Mouse (Mus musculus) liver, embryonic 15.5 days (tissue): ENCODE measurements around the gene Mlh1. TPM values are rescaled to one million over a fixed set of nuclear protein-coding genes. Genes with fewer than 3 reads are reported as not detected.
A peak's percentile ranks its signal among the peaks of the same experiment; 100 is the strongest.

ENCODE experiments used
- ATAC-seq: fragments of 200-750 bp; cut with Nextera tagmentation; 2 replicates; pipeline ENCODE4 v1.8.0; 2017; ENCODE audit warnings: moderate number of reproducible peaks, mild to moderate bottlenecking, moderate library complexity; ENCODE audit not compliant: insufficient read depth
- H3K27ac ChIP-seq: fragments of 300-500 bp; sonication (generic); replicated peaks from 2 replicates; pipeline ENCODE4 v1.5.1; 2015; ENCODE audit warnings: mild to moderate bottlenecking, inconsistent platforms
- H3K27me3 ChIP-seq: fragments of 300-500 bp; sonication (generic); 2 replicates; pipeline ENCODE4 v1.6.1; 2015; ENCODE audit warnings: mild to moderate bottlenecking, inconsistent platforms
- H3K36me3 ChIP-seq: fragments of 300-500 bp; sonication (generic); replicated peaks from 2 replicates; pipeline ENCODE4 v1.6.1; 2015; ENCODE audit warnings: moderate library complexity, mild to moderate bottlenecking, inconsistent platforms
- H3K4me1 ChIP-seq: fragments of 300-500 bp; sonication (generic); replicated peaks from 2 replicates; pipeline ENCODE4 v1.6.1; 2015; ENCODE audit warnings: inconsistent platforms
- H3K4me2 ChIP-seq: fragments of 300-500 bp; sonication (generic); 2 replicates; pipeline ENCODE4 v1.6.1; 2015; ENCODE audit warnings: moderate library complexity, mild to moderate bottlenecking, inconsistent platforms
- H3K4me3 ChIP-seq: fragments of 300-500 bp; sonication (generic); replicated peaks from 2 replicates; pipeline ENCODE4 v1.5.1; 2015; ENCODE audit warnings: mild to moderate bottlenecking, inconsistent platforms
- H3K9ac ChIP-seq: fragments of 300-500 bp; sonication (generic); 2 replicates; pipeline ENCODE4 v1.6.1; 2015; ENCODE audit warnings: moderate library complexity, mild to moderate bottlenecking, inconsistent platforms
- H3K9me3 ChIP-seq: fragments of 300-500 bp; sonication (generic); replicated peaks from 2 replicates; pipeline ENCODE4 v1.6.1; 2016; ENCODE audit warnings: inconsistent platforms
- WGBS: fragments of 180-500 bp; shearing (Covaris S2); methylation state at CpG from one replicate; pipeline ENCODE4 v1.1.7; 2015; ENCODE audit warnings: mixed read lengths; ENCODE audit not compliant: insufficient replicate concordance; 5-methylcytosine and 5-hydroxymethylcytosine counted together
- polyA plus RNA-seq: library from polyadenylated mRNA; unstranded; fragments of >200 nt; fragmentation: Nextera tagmentation; extraction: Ambion mirVana; gene quantifications from 2 replicates; pipeline ENCODE4 v1.2.1, GENCODE M21; 2015

Mlh1 gene
- polyA plus RNA-seq, 1 experiment from 2014 or later = 21.4 TPM

- H3K9ac ChIP-seq = no peak overlapping the region
- H3K36me3 ChIP-seq = peaks cover 21% of the 10 kb centered on the region
- WGBS = 34% methylated on average over 6 of the region's 6 CpGs
- H3K27ac ChIP-seq = no peak overlapping the region; the same call in 1 of the 2 replicates
- H3K4me3 ChIP-seq = no peak overlapping the region
- peak; percentile 40; the same call in 1 of the 2 replicates for ATAC-seq
- H3K27me3 ChIP-seq = no peaks in the 10 kb centered on the region
- no peaks in the 10 kb centered on the region for H3K9me3 ChIP-seq
- no peak overlapping the region for H3K4me2 ChIP-seq
- peaks cover 4% of the 10 kb centered on the region; the same call in 1 of the 2 replicates for H3K4me1 ChIP-seq
These were observed 58.1 kb downstream of the Mlh1 start for GRCm38 (mm10) chr9:111213501-111213900.

- no peak overlapping the region for H3K27ac ChIP-seq
- no peak overlapping the region for H3K4me2 ChIP-seq
- peaks cover 23% of the 10 kb centered on the region; the same call in 1 of the 2 replicates for H3K36me3 ChIP-seq
- H3K9me3 ChIP-seq = no peaks in the 10 kb centered on the region
- no peak overlapping the region for H3K4me3 ChIP-seq
- H3K9ac ChIP-seq = no peak overlapping the region
- 61% methylated on average over 10 of the region's 10 CpGs for WGBS
- ATAC-seq = 0 out of 2 replicates have a peak, but pooled peaks have one; percentile 36
- peaks cover 4% of the 10 kb centered on the region; the same call in 1 of the 2 replicates for H3K4me1 ChIP-seq
- H3K27me3 ChIP-seq = no peaks in the 10 kb centered on the region
These were observed 60.2 kb downstream of the Mlh1 start for GRCm38 (mm10) chr9:111211122-111212041.

GRCm38 (mm10) chr9:111210412-111210811 lies 61.2 kb downstream of the Mlh1 start:
- 75% methylated on average over 4 of the region's 4 CpGs for WGBS
- ATAC-seq = no peak
- peaks cover 4% of the 10 kb centered on the region; the same call in 1 of the 2 replicates for H3K4me1 ChIP-seq

GRCm38 (mm10) chr9:111209158-111209699 lies 62.4 kb downstream of the Mlh1 start:
- Histone ChIP-seq H3K9me3 (no peaks in the 10 kb centered on the region), H3K4me1 (peaks cover 4% of the 10 kb centered on the region; the same call in 1 of the 2 replicates), H3K9ac (no peak overlapping the region), H3K36me3 (peaks cover 16% of the 10 kb centered on the region; the same call in 1 of the 2 replicates), H3K4me3 (no peak overlapping the region), H3K4me2 (no peak overlapping the region), H3K27ac (no peak overlapping the region), H3K27me3 (no peaks in the 10 kb centered on the region)
- WGBS = 83% methylated on average over 7 of the region's 7 CpGs
- ATAC-seq = no peak

More at GRCm38 (mm10) chr9:111210412-111210811, 61.2 kb downstream of the Mlh1 start:
- Histone ChIP-seq H3K4me3 (no peak overlapping the region), H3K27ac (no peak overlapping the region), H3K4me2 (no peak overlapping the region), H3K36me3 (peaks cover 26% of the 10 kb centered on the region; the same call in 1 of the 2 replicates), H3K9ac (no peak overlapping the region), H3K9me3 (no peaks in the 10 kb centered on the region), H3K27me3 (no peaks in the 10 kb centered on the region)

GRCm38 (mm10) chr9:111208185-111208584 lies 63.4 kb downstream of the Mlh1 start:
- no peak overlapping the region for H3K9ac ChIP-seq
- ATAC-seq = no peak
- H3K27ac ChIP-seq = no peak overlapping the region
- no peak overlapping the region for H3K4me3 ChIP-seq
- no peak overlapping the region for H3K4me2 ChIP-seq
- H3K27me3 ChIP-seq = no peaks in the 10 kb centered on the region
- H3K36me3 ChIP-seq = peaks cover 13% of the 10 kb centered on the region; the same call in 1 of the 2 replicates
- no peaks in the 10 kb centered on the region for H3K9me3 ChIP-seq
- H3K4me1 ChIP-seq = no peaks in the 10 kb centered on the region
- WGBS = 90% methylated on average over 3 of the region's 3 CpGs

GRCm38 (mm10) chr9:111207683-111208082 lies 63.9 kb downstream of the Mlh1 start:
- H3K4me3 ChIP-seq = no peak overlapping the region
- H3K4me2 ChIP-seq = no peak overlapping the region
- no peak overlapping the region for H3K27ac ChIP-seq
- WGBS = 50% methylated on average over 3 of the region's 3 CpGs
- ATAC-seq = no peak
- H3K9ac ChIP-seq = no peak overlapping the region
- no peaks in the 10 kb centered on the region for H3K9me3 ChIP-seq
- peaks cover 13% of the 10 kb centered on the region; the same call in 1 of the 2 replicates for H3K36me3 ChIP-seq
- no peaks in the 10 kb centered on the region for H3K27me3 ChIP-seq
- no peaks in the 10 kb centered on the region for H3K4me1 ChIP-seq

GRCm38 (mm10) chr9:111204601-111205375 lies 66.8 kb downstream of the Mlh1 start:
- no peaks in the 10 kb centered on the region for H3K4me1 ChIP-seq
- no peak for ATAC-seq
- H3K4me3 ChIP-seq = no peak overlapping the region
- H3K27me3 ChIP-seq = no peaks in the 10 kb centered on the region
- peaks cover 15% of the 10 kb centered on the region; the same call in 1 of the 2 replicates for H3K36me3 ChIP-seq
- H3K9me3 ChIP-seq = no peaks in the 10 kb centered on the region
- H3K27ac ChIP-seq = no peak overlapping the region
- no peak overlapping the region for H3K4me2 ChIP-seq
- H3K9ac ChIP-seq = no peak overlapping the region
- WGBS = 55% methylated on average over 9 of the region's 9 CpGs

GRCm38 (mm10) chr9:111200208-111200607 lies 71.4 kb downstream of the Mlh1 start:
- no peak for ATAC-seq
- Histone ChIP-seq H3K27me3 (no peaks in the 10 kb centered on the region), H3K4me3 (no peak overlapping the region), H3K9me3 (no peaks in the 10 kb centered on the region), H3K27ac (no peak overlapping the region), H3K9ac (no peak overlapping the region), H3K36me3 (0 out of 2 replicates have a peak, but pooled peaks cover 5% of the 10 kb centered on the region), H3K4me2 (no peak overlapping the region), H3K4me1 (no peaks in the 10 kb centered on the region; the same call in 1 of the 2 replicates)

GRCm38 (mm10) chr9:111198332-111198731 lies 73.3 kb downstream of the Mlh1 start:
- Histone ChIP-seq H3K36me3 (0 out of 2 replicates have a peak, but pooled peaks cover 13% of the 10 kb centered on the region), H3K27ac (no peak overlapping the region), H3K4me3 (no peak overlapping the region), H3K4me2 (no peak overlapping the region), H3K9ac (no peak overlapping the region), H3K27me3 (no peaks in the 10 kb centered on the region), H3K4me1 (no peaks in the 10 kb centered on the region; the same call in 1 of the 2 replicates), H3K9me3 (no peaks in the 10 kb centered on the region)
- no peak for ATAC-seq
- 31% methylated on average over 1 of the region's 1 CpGs for WGBS

- H3K27ac ChIP-seq = no peak overlapping the region
- H3K4me2 ChIP-seq = no peak overlapping the region
- WGBS = 77% methylated on average over 4 of the region's 4 CpGs
- no peak for ATAC-seq
- H3K27me3 ChIP-seq = no peaks in the 10 kb centered on the region
- H3K9ac ChIP-seq = no peak overlapping the region
- H3K4me3 ChIP-seq = no peak overlapping the region
- H3K4me1 ChIP-seq = no peaks in the 10 kb centered on the region; the same call in 1 of the 2 replicates
- H3K9me3 ChIP-seq = no peaks in the 10 kb centered on the region
- H3K36me3 ChIP-seq = 0 out of 2 replicates have a peak, but pooled peaks cover 17% of the 10 kb centered on the region
These were observed 73.9 kb downstream of the Mlh1 start for GRCm38 (mm10) chr9:111197712-111198111.
